Mouse (Mus musculus) limb, embryonic 12.5 days (tissue): Measurements from ENCODE around the gene A030005K14Rik. TPM values are rescaled to one million over a fixed set of nuclear protein-coding genes. Genes with fewer than 3 reads are reported as not detected.

ENCODE experiments used
- ATAC-seq: fragments of 200-750 bp; cut with Nextera tagmentation; 2 replicates; pipeline ENCODE4 v1.8.0; 2017; ENCODE audit warnings: low read depth, moderate TSS enrichment; ENCODE audit not compliant: insufficient number of reproducible peaks, insufficient read depth, low FRiP score, low TSS enrichment
- H3K27ac ChIP-seq: fragments of 300-500 bp; sonication (generic); 2 replicates; pipeline ENCODE4 v1.5.1; 2016; ENCODE audit warnings: mild to moderate bottlenecking, moderate library complexity
- H3K27me3 ChIP-seq: fragments of 300-500 bp; sonication (generic); 2 replicates; pipeline ENCODE4 v1.6.1; 2016; ENCODE audit warnings: mild to moderate bottlenecking, moderate library complexity
- H3K36me3 ChIP-seq: fragments of 300-500 bp; sonication (generic); 2 replicates; pipeline ENCODE4 v1.6.1; 2016; ENCODE audit warnings: mild to moderate bottlenecking, moderate library complexity
- H3K4me1 ChIP-seq: fragments of 300-500 bp; sonication (generic); replicated peaks from 2 replicates; pipeline ENCODE4 v1.6.1; 2016
- H3K4me2 ChIP-seq: fragments of 300-500 bp; sonication (generic); 2 replicates; pipeline ENCODE4 v1.6.1; 2016; ENCODE audit warnings: mild to moderate bottlenecking, moderate library complexity
- H3K4me3 ChIP-seq: fragments of 300-500 bp; sonication (generic); replicated peaks from 2 replicates; pipeline ENCODE4 v1.5.1; 2016; ENCODE audit warnings: mild to moderate bottlenecking
- H3K9ac ChIP-seq: fragments of 300-500 bp; sonication (generic); replicated peaks from 2 replicates; pipeline ENCODE4 v1.6.1; 2016; ENCODE audit warnings: mild to moderate bottlenecking, moderate library complexity
- H3K9me3 ChIP-seq: fragments of 300-500 bp; sonication (generic); 2 replicates; pipeline ENCODE4 v1.6.1; 2016; ENCODE audit warnings: mild to moderate bottlenecking, moderate library complexity
- WGBS: fragments of 180-500 bp; shearing (Covaris S2); methylation state at CpG from one replicate; pipeline ENCODE4 v1.1.7; 2016; 5-methylcytosine and 5-hydroxymethylcytosine counted together
- polyA plus RNA-seq: library from polyadenylated mRNA; unstranded; fragments of >200 nt; fragmentation: Nextera tagmentation; extraction: Ambion mirVana; gene quantifications from 2 replicates; pipeline ENCODE4 v1.2.1, GENCODE M21; 2016

A030005K14Rik gene
- polyA plus RNA-seq, 1 experiment from 2014 or later = not detected

DNA sequence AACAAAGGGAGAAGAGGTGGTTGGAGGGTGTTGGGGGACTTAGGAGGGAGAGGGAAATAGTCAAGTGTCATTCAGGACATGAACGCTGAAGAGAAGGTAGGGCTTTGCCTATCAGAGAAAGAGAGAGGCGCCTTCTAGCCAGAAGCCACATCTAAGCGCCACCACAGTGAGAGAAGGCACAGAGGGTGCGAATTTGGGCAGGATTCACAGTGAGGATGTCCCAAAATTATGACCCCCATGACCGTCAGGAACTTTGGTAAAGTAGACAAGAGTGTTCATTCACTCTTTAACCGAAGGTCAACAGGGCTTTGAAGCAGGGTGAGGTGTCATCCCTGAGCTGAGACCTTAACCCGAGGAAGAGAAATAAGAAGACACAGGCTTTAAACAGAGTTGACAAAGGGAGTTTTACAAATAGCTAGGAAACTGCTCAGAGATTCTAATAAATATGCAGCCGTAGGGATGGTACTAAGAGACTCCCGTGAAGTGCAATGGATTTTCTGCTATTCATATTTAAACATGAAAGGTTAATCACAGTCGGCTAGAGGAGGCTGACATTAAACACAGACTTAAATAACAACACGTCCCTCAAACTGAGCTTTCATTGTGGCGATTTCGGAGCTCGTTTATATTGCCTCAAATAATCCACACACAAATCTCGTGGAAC is 16.5 kb upstream of the A030005K14Rik start:
- Histone ChIP-seq H3K36me3 (no peaks in the 10 kb centered on the region), H3K4me2 (peak overlapping the region; percentile 30; the same call in 1 of the 2 replicates), H3K4me3 (no peak overlapping the region; the same call in 1 of the 2 replicates)

DNA sequence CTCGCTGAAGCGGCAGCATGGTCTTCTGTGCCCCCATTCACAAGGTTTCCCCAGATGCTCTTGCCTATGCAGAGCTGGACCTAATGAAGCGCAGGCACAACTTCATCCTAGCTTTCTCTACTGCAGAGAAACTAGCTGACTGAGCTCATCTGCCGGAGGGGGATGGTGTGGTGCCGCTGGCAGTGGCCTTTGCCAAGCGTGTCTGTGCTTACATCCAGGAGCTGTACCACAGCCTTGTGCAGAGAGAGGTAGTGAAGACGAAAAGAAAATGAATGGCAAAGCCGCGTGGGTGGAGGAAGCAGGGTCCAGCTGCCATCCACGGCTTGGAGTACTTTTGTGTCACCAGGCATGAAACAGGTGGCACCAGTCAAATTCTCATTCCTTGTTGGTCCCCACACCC is 8.0 kb upstream of the A030005K14Rik start:
- Histone ChIP-seq H3K9me3 (no peaks in the 10 kb centered on the region), H3K27ac (no peak overlapping the region), H3K4me2 (no peak overlapping the region), H3K27me3 (no peaks in the 10 kb centered on the region), H3K36me3 (no peaks in the 10 kb centered on the region), H3K9ac (no peak overlapping the region), H3K4me1 (no peaks in the 10 kb centered on the region), H3K4me3 (no peak overlapping the region)
- no peak for ATAC-seq
- 85% methylated on average over 10 of the region's 10 CpGs for WGBS

More for the DNA sequence above, 16.5 kb upstream of the A030005K14Rik start:
- Histone ChIP-seq H3K4me1 (no peaks in the 10 kb centered on the region), H3K9me3 (no peaks in the 10 kb centered on the region), H3K27me3 (no peaks in the 10 kb centered on the region), H3K9ac (no peak overlapping the region), H3K27ac (no peak overlapping the region)
- no peak for ATAC-seq
- WGBS = 49% methylated on average over 15 of the region's 15 CpGs

DNA sequence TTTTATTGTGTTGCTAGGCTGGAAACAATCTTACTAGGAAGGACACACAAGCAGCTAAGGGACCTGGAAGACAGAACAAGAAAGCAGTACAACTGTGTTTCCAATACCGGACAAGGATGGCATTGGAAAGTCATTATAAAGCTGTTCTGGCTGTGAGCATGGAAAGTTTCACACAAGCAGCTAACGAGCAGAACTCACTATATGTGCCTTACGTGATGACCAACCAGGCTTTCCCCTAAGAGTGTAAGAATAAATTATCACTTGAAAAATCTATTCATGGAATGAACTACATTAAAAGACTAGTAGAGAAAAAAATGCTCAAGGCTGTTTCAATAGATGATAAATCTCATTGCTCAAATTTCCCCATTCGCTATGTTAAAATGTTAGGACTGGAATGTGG is 7.4 kb upstream of the A030005K14Rik start:
- ATAC-seq = no peak
- Histone ChIP-seq H3K27ac (no peak overlapping the region), H3K4me3 (no peak overlapping the region), H3K9me3 (no peaks in the 10 kb centered on the region), H3K27me3 (no peaks in the 10 kb centered on the region), H3K4me2 (no peak overlapping the region), H3K9ac (no peak overlapping the region), H3K4me1 (no peaks in the 10 kb centered on the region), H3K36me3 (no peaks in the 10 kb centered on the region)
- 78% methylated on average over 4 of the region's 4 CpGs for WGBS

DNA sequence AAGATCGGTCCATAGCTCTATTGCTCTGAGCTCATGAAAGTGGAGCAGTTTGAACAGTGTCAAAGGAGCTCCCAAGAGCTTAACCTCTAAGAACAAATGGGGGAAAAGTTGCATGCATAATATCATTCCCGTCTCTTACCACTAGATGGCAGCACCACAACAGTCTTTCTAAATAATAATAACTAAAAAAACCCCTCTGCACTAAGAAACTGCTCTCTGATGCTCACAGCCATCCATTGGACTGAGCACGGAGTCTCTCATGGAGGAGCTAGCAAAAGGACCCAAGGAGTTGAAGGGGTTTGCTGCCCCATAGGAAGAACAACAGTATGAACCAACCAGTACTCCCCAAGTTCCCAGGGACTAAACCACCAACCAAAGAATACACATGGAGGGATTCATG is 5.7 kb upstream of the A030005K14Rik start:
- Histone ChIP-seq H3K27me3 (no peaks in the 10 kb centered on the region), H3K9me3 (no peaks in the 10 kb centered on the region), H3K36me3 (no peaks in the 10 kb centered on the region), H3K4me2 (no peak overlapping the region), H3K27ac (no peak overlapping the region), H3K4me1 (no peaks in the 10 kb centered on the region), H3K9ac (no peak overlapping the region), H3K4me3 (no peak overlapping the region)
- WGBS = 33% methylated on average over 3 of the region's 3 CpGs
- ATAC-seq = no peak

DNA sequence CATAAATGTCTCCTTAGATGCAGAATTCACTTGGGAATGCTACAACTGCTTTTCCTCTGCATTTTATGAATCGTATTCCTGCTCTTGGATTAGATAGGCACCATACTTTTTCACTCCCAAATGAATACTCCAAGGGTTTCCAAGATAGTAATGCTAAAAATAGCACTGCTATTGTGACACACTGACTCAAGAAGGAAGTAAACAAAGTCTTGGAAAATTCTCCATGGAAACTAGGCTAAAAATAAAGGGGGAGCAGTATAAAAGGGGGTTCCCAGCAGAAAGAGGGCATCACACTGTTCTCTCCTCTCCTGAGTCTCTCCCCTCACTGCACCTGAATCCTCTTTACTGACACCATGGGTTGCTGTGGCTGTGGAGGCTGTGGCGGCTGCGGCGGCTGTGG is 1.5 kb upstream of the A030005K14Rik start, which contains the start of gene Krtap28-13:
TSS of gene Krtap28-13 (plus strand) at position 288 of the 400 bp plus-strand sequence.
- ATAC-seq = no peak
- 88% methylated on average over 4 of the region's 4 CpGs for WGBS
- H3K4me1 ChIP-seq = no peaks in the 10 kb centered on the region
- no peaks in the 10 kb centered on the region for H3K9me3 ChIP-seq
- no peaks in the 10 kb centered on the region for H3K36me3 ChIP-seq
- H3K27ac ChIP-seq = no peak within 1 kb of the TSS
- H3K4me2 ChIP-seq = no peak within 1 kb of the TSS
- no peaks in the 10 kb centered on the region for H3K27me3 ChIP-seq
- no peak within 1 kb of the TSS for H3K4me3 ChIP-seq
- no peak within 1 kb of the TSS for H3K9ac ChIP-seq

DNA sequence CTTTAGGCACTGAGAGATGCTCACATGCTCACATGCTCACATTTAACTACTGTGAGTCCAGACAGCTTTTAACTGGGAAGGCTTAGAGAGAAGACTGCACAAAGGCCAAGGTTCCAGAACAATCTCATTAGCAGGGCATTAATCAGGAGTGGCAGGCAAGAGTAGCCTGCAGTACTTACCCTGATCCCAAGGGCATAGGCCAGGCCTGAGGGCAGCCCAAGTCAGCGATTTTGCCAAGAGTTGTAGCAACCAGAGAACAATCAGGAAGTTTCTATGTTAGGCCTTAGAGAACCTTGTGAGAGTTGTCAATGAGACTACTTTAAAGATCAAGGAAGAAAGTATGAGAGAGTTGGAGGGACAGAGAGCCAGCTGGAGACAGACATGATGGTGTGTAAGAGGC is 697 bp downstream of the A030005K14Rik start:
- Histone ChIP-seq H3K36me3 (no peaks in the 10 kb centered on the region), H3K4me2 (no peak overlapping the region), H3K4me1 (no peaks in the 10 kb centered on the region), H3K9ac (no peak overlapping the region), H3K4me3 (no peak overlapping the region), H3K27me3 (no peaks in the 10 kb centered on the region), H3K27ac (no peak overlapping the region), H3K9me3 (no peaks in the 10 kb centered on the region)
- WGBS = 39% methylated on average over 1 of the region's 1 CpGs
- ATAC-seq = no peak

DNA sequence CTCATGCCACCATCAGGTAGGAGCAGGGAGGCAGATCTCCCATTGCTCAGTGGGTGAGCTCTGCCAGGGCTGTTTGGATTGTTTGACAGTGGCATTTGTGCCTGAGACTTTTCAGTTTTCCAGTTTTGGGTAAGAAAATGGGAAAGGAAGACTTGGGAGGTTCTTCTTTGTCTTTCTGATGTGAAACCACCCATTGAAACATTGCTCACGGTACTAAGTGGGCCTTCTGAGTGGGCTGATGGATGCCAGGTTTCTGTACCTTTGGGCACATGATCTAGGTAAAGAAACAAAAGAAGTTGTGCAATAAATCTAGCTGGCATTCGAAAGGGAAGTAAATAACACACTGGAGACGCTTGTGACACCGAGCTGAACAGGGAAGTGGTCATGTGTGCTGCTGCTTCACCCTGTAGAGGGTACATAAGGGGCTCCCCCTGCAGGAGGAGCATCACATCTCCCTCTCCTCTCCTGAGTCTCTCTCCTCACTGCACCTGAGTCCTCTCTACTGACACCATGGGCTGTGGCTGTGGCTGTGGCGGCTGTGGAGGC is 14.2 kb downstream of the A030005K14Rik start, which contains the start of gene Gm47969:
TSS of gene Gm47969 (plus strand) at position 51 of the 546 bp plus-strand sequence.
- peaks cover 5% of the 10 kb centered on the region; the same call in 1 of the 2 replicates for H3K27me3 ChIP-seq
- ATAC-seq = no peak
- H3K36me3 ChIP-seq = no peaks in the 10 kb centered on the region
- 75% methylated on average over 5 of the region's 5 CpGs for WGBS
- H3K4me1 ChIP-seq = no peaks in the 10 kb centered on the region
- H3K4me3 ChIP-seq = no peak within 1 kb of the TSS
- H3K4me2 ChIP-seq = no peak within 1 kb of the TSS
- no peak within 1 kb of the TSS for H3K9ac ChIP-seq
- no peaks in the 10 kb centered on the region for H3K9me3 ChIP-seq
- no peak within 1 kb of the TSS for H3K27ac ChIP-seq

DNA sequence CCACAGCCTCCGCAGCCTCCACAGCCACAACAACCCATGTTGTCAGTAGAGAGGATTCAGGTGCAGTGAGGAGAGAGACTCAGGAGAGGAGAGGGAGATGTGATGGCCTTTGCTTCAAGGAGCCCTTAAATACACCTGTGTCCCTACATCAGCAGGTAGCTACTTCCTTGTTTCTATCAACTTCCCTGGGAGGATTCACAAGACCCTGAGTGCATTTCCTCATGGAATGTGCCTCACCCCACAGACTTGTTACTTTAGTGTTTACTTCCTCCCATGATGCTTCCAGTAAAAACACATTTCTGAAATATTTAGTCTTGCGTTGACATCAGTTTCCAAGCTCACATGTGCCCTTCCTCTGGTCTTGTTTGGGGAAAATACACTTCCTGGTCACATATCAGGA is 16.8 kb downstream of the A030005K14Rik start, which contains the start of gene Krtap28-10:
TSS of gene Krtap28-10 (minus strand) at position 101 of the 400 bp plus-strand sequence.
- H3K27ac ChIP-seq = no peak within 1 kb of the TSS
- H3K4me1 ChIP-seq = no peaks in the 10 kb centered on the region
- WGBS = 90% methylated on average over 2 of the region's 2 CpGs
- H3K9me3 ChIP-seq = no peaks in the 10 kb centered on the region
- no peak within 1 kb of the TSS for H3K4me2 ChIP-seq
- H3K9ac ChIP-seq = no peak within 1 kb of the TSS
- peaks cover 5% of the 10 kb centered on the region; the same call in 1 of the 2 replicates for H3K27me3 ChIP-seq
- no peak for ATAC-seq
- no peaks in the 10 kb centered on the region for H3K36me3 ChIP-seq
- no peak within 1 kb of the TSS for H3K4me3 ChIP-seq

DNA sequence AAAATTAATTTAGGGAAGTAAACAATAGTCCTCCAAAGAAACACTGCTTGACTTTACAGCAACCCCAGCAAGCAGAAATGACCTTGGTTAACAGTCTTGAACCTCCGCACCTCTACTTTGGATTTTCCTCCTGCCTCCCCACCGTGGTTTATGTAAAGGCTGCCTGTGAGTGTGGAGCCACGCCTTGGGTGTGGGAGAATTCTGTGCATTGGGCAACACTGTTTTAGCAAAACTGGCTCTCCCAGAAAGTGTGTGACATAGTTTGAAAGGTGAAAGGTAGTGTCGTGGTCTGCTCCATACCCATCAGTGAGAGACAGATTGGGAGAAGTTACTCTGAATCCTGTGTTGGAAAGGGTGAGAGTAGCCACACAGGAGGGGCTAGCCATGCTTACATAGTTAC is 20.1 kb downstream of the A030005K14Rik start:
- no peak for ATAC-seq
- WGBS = 73% methylated on average over 4 of the region's 4 CpGs

DNA sequence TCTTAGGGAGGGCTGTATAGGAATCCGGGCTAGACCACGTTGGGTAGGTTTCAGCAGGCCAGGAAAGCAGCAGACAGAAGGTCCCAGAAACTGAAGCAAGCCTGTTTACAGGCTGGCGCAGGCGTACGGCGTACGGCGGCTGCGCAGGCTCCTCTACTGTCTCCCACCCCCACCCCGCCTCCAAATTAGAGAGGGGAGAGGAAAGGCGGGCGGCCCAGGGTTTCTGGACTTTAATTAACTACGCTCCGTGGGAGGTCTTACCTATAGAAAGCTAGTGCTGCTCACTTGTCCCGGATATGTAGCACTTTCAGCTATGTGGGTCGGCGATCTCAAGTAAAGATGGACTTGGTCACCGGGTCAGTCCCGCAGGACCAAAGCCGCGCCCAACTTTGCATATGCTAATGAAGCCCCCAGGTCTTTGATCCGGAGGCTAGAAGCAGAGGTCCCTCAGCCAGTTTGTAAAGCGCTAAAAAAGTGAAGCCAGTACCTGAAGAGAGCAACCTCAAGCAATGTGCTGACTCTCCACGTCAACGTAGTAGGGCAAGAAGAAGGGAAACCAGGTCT is 21.0 kb downstream of the A030005K14Rik start, which contains the start of gene Slc19a3:
TSS of gene Slc19a3 (minus strand) at position 340 of the 564 bp plus-strand sequence.
- H3K4me2 ChIP-seq = peak within 1 kb of the TSS; percentile 66
- peak within 1 kb of the TSS; percentile 37; the same call in 1 of the 2 replicates for H3K27ac ChIP-seq
- no peaks in the 10 kb centered on the region for H3K36me3 ChIP-seq
- H3K4me1 ChIP-seq = peaks cover 10% of the 10 kb centered on the region; the same call in 1 of the 2 replicates
- H3K9ac ChIP-seq = peak within 1 kb of the TSS; percentile 59
- WGBS = under 1% methylated on average over 25 of the region's 25 CpGs
- H3K9me3 ChIP-seq = no peaks in the 10 kb centered on the region
- peak within 1 kb of the TSS; percentile 49 for H3K4me3 ChIP-seq
- peak; percentile 88 for ATAC-seq
- H3K27me3 ChIP-seq = peaks cover 5% of the 10 kb centered on the region; the same call in 1 of the 2 replicates

More for the DNA sequence above, 20.1 kb downstream of the A030005K14Rik start:
- no peak overlapping the region for H3K4me2 ChIP-seq
- H3K9me3 ChIP-seq = no peaks in the 10 kb centered on the region
- peaks cover 10% of the 10 kb centered on the region; the same call in 1 of the 2 replicates for H3K4me1 ChIP-seq
- no peak overlapping the region for H3K27ac ChIP-seq
- peaks cover 5% of the 10 kb centered on the region; the same call in 1 of the 2 replicates for H3K27me3 ChIP-seq
- no peak overlapping the region for H3K4me3 ChIP-seq
- no peak overlapping the region for H3K9ac ChIP-seq
- H3K36me3 ChIP-seq = no peaks in the 10 kb centered on the region
